Mouse (Mus musculus) hindbrain, embryonic 12.5 days (tissue): ENCODE measurements around the gene Amdhd1. TPM values are rescaled to one million over a fixed set of nuclear protein-coding genes. Genes with fewer than 3 reads are reported as not detected.

ENCODE experiments used
- ATAC-seq: fragments of 200-750 bp; cut with Nextera tagmentation; 2 replicates; pipeline ENCODE4 v1.8.0; 2017; ENCODE audit warnings: moderate TSS enrichment; ENCODE audit not compliant: low FRiP score
- H3K27ac ChIP-seq: fragments of 300-500 bp; sonication (generic); 2 replicates; pipeline ENCODE4 v1.5.1; 2016; ENCODE audit warnings: mild to moderate bottlenecking
- H3K27me3 ChIP-seq: fragments of 300-500 bp; sonication (generic); 2 replicates; pipeline ENCODE4 v1.6.1; 2016; ENCODE audit warnings: mild to moderate bottlenecking
- H3K36me3 ChIP-seq: fragments of 300-500 bp; sonication (generic); 2 replicates; pipeline ENCODE4 v1.6.1; 2016; ENCODE audit warnings: mild to moderate bottlenecking
- H3K4me1 ChIP-seq: fragments of 300-500 bp; sonication (generic); 2 replicates; pipeline ENCODE4 v1.6.1; 2016
- H3K4me2 ChIP-seq: fragments of 300-500 bp; sonication (generic); replicated peaks from 2 replicates; pipeline ENCODE4 v1.6.1; 2016; ENCODE audit warnings: mild to moderate bottlenecking
- H3K4me3 ChIP-seq: fragments of 300-500 bp; sonication (generic); 2 replicates; pipeline ENCODE4 v1.5.1; 2016; ENCODE audit warnings: mild to moderate bottlenecking
- H3K9ac ChIP-seq: fragments of 300-500 bp; sonication (generic); 2 replicates; pipeline ENCODE4 v1.6.1; 2016; ENCODE audit warnings: mild to moderate bottlenecking, moderate library complexity
- H3K9me3 ChIP-seq: fragments of 300-500 bp; sonication (generic); replicated peaks from 2 replicates; pipeline ENCODE4 v1.6.1; 2016; ENCODE audit warnings: mild to moderate bottlenecking
- WGBS: fragments of 180-500 bp; shearing (Covaris S2); methylation state at CpG from one replicate; pipeline ENCODE4 v1.1.7; 2016; 5-methylcytosine and 5-hydroxymethylcytosine counted together
- polyA plus RNA-seq: library from polyadenylated mRNA; unstranded; fragments of >200 nt; fragmentation: Nextera tagmentation; extraction: Ambion mirVana; gene quantifications from 2 replicates; pipeline ENCODE4 v1.2.1, GENCODE M21; 2016

Amdhd1 gene
- polyA plus RNA-seq, 1 experiment from 2014 or later: 0.44 TPM

DNA sequence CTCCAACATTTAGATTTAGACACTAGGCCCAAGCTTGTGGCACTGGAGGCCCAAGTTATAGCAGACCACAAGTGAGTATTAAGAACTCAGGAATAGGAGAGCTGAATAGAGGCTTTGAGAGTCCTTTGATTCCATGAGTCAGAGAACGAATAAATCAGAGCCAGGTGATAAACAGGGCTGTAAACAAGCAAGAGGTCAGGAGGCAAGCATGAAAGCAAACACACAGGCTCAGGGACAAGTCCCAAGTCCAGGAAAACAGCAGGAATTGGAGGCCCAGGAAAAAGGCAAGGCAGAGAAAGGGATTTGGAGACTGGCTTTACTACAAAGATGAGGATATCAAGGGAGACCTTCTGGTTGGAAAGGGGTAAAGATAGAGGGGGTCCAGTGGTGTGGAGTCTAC is 14.5 kb downstream of the Amdhd1 start:
- Histone ChIP-seq H3K27ac (no peak overlapping the region), H3K4me1 (no peaks in the 10 kb centered on the region), H3K9me3 (peaks cover 4% of the 10 kb centered on the region; the same call in 1 of the 2 replicates), H3K4me3 (no peak overlapping the region), H3K36me3 (no peaks in the 10 kb centered on the region), H3K4me2 (no peak overlapping the region), H3K27me3 (no peaks in the 10 kb centered on the region), H3K9ac (no peak overlapping the region)
- 91% methylated on average over 1 of the region's 1 CpGs for WGBS
- no peak for ATAC-seq

DNA sequence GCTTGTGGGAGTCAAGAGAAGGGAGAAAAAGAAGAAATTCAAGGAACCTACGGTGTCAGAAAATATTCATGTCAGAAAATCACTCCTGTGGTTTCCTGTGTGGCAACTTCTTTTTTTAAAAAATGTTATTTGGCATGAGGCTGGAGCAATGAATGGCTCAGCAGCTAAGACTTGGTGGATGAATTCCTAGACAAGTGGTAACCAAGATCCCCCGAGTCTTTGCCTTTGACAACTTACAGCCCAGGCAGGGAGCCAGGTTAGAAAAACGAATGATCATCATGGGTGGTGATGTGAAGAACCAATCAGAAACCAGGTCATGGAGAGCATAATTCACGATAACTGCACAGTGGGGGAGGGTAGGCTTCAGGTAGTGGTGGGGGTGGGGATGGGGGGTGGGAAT is 18.8 kb downstream of the Amdhd1 start:
- Histone ChIP-seq H3K9me3 (no peaks in the 10 kb centered on the region), H3K4me2 (no peak overlapping the region), H3K27ac (no peak overlapping the region), H3K9ac (no peak overlapping the region), H3K4me1 (no peaks in the 10 kb centered on the region; the same call in 1 of the 2 replicates), H3K4me3 (no peak overlapping the region), H3K27me3 (no peaks in the 10 kb centered on the region), H3K36me3 (no peaks in the 10 kb centered on the region)
- WGBS: 63% methylated on average over 4 of the region's 4 CpGs
- no peak for ATAC-seq

- Histone ChIP-seq H3K27me3 (no peaks in the 10 kb centered on the region), H3K4me2 (no peak overlapping the region), H3K9ac (no peak overlapping the region), H3K4me3 (no peak overlapping the region), H3K36me3 (no peaks in the 10 kb centered on the region), H3K27ac (no peak overlapping the region), H3K9me3 (no peaks in the 10 kb centered on the region), H3K4me1 (no peaks in the 10 kb centered on the region; the same call in 1 of the 2 replicates)
- ATAC-seq: no peak
- WGBS: 86% methylated on average over 5 of the region's 5 CpGs
Measured at GRCm38 (mm10) chr10:93519756-93520155, 20.1 kb downstream of the Amdhd1 start.

- H3K4me1 ChIP-seq: no peaks in the 10 kb centered on the region; the same call in 1 of the 2 replicates
- no peaks in the 10 kb centered on the region for H3K36me3 ChIP-seq
- WGBS: 89% methylated on average over 8 of the region's 8 CpGs
- H3K9me3 ChIP-seq: no peaks in the 10 kb centered on the region
- H3K9ac ChIP-seq: no peak overlapping the region
- no peak overlapping the region for H3K4me3 ChIP-seq
- H3K27me3 ChIP-seq: no peaks in the 10 kb centered on the region
- ATAC-seq: no peak
- no peak overlapping the region for H3K4me2 ChIP-seq
- H3K27ac ChIP-seq: no peak overlapping the region
Measured at GRCm38 (mm10) chr10:93519159-93519558, 20.7 kb downstream of the Amdhd1 start.

DNA sequence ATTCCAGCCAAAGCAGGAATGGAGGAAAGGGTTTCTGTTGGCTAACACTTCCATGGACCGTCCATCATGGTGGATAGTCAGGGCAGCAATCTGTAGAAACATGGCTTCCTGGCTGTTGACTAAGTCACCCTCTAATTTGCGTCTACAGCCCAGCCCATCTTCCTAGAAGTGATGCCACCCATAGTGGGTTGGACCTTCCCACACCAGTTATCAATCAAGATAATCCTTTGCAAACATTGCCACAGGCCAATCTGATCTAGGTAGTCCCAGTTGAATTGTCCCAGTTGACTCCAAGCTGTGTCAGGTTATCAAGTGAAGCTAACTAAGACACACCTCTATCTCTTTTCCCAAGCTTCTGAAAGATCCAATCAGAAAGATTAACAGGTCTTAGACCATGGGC is 21.2 kb downstream of the Amdhd1 start:
- H3K4me1 ChIP-seq: no peaks in the 10 kb centered on the region; the same call in 1 of the 2 replicates
- H3K9ac ChIP-seq: no peak overlapping the region
- no peaks in the 10 kb centered on the region for H3K27me3 ChIP-seq
- 90% methylated on average over 2 of the region's 2 CpGs for whole genome bisulfite sequencing
- no peak for ATAC-seq
- no peak overlapping the region for H3K27ac ChIP-seq
- H3K4me2 ChIP-seq: no peak overlapping the region
- H3K36me3 ChIP-seq: no peaks in the 10 kb centered on the region
- no peak overlapping the region for H3K4me3 ChIP-seq
- H3K9me3 ChIP-seq: no peaks in the 10 kb centered on the region

GRCm38 (mm10) chr10:93518186-93518585 is 21.6 kb downstream of the Amdhd1 start:
- Histone ChIP-seq H3K4me2 (no peak overlapping the region), H3K9me3 (no peaks in the 10 kb centered on the region), H3K9ac (no peak overlapping the region), H3K4me3 (no peak overlapping the region), H3K4me1 (no peaks in the 10 kb centered on the region; the same call in 1 of the 2 replicates), H3K27ac (no peak overlapping the region), H3K36me3 (no peaks in the 10 kb centered on the region), H3K27me3 (no peaks in the 10 kb centered on the region)
- ATAC-seq: no peak
- 87% methylated on average over 4 of the region's 4 CpGs for WGBS

GRCm38 (mm10) chr10:93517754-93518153 is 22.1 kb downstream of the Amdhd1 start:
- ATAC-seq: no peak
- H3K4me3 ChIP-seq: no peak overlapping the region
- no peak overlapping the region for H3K27ac ChIP-seq
- 46% methylated on average over 4 of the region's 4 CpGs for WGBS
- H3K36me3 ChIP-seq: no peaks in the 10 kb centered on the region
- H3K27me3 ChIP-seq: no peaks in the 10 kb centered on the region
- H3K4me2 ChIP-seq: no peak overlapping the region
- no peak overlapping the region for H3K9ac ChIP-seq
- no peaks in the 10 kb centered on the region for H3K9me3 ChIP-seq
- H3K4me1 ChIP-seq: no peaks in the 10 kb centered on the region; the same call in 1 of the 2 replicates

DNA sequence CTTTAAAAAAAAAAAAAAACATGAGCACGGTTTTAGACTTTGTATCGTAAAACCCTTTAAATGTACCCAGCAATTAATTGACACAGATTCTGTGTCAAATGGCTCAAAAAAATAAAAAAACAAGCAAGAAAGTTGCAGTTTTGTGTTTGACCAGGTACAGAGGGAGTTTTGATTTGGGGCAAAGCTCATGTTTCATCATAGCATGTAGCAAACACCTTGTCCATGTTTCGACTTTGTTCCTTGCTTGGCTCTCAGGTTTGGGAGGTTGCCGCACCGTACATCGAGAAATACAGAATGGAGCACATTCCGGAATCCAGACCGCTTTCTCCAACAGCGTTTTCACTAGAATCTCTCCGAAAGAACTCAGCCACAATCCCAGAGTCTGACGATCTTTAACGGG is 23.9 kb downstream of the Amdhd1 start:
- H3K4me3 ChIP-seq: no peak overlapping the region
- H3K36me3 ChIP-seq: no peaks in the 10 kb centered on the region
- WGBS: 85% methylated on average over 12 of the region's 12 CpGs
- no peak overlapping the region for H3K4me2 ChIP-seq
- no peak overlapping the region for H3K27ac ChIP-seq
- ATAC-seq: no peak
- H3K27me3 ChIP-seq: no peaks in the 10 kb centered on the region
- H3K9ac ChIP-seq: no peak overlapping the region
- no peaks in the 10 kb centered on the region; the same call in 1 of the 2 replicates for H3K4me1 ChIP-seq
- no peaks in the 10 kb centered on the region for H3K9me3 ChIP-seq

GRCm38 (mm10) chr10:93515419-93515818 is 24.4 kb downstream of the Amdhd1 start:
- Histone ChIP-seq H3K9ac (no peak overlapping the region), H3K27ac (no peak overlapping the region), H3K27me3 (no peaks in the 10 kb centered on the region), H3K9me3 (no peaks in the 10 kb centered on the region), H3K36me3 (no peaks in the 10 kb centered on the region), H3K4me3 (no peak overlapping the region), H3K4me2 (no peak overlapping the region), H3K4me1 (no peaks in the 10 kb centered on the region; the same call in 1 of the 2 replicates)
- WGBS: 40% methylated on average over 1 of the region's 1 CpGs
- no peak for ATAC-seq

DNA sequence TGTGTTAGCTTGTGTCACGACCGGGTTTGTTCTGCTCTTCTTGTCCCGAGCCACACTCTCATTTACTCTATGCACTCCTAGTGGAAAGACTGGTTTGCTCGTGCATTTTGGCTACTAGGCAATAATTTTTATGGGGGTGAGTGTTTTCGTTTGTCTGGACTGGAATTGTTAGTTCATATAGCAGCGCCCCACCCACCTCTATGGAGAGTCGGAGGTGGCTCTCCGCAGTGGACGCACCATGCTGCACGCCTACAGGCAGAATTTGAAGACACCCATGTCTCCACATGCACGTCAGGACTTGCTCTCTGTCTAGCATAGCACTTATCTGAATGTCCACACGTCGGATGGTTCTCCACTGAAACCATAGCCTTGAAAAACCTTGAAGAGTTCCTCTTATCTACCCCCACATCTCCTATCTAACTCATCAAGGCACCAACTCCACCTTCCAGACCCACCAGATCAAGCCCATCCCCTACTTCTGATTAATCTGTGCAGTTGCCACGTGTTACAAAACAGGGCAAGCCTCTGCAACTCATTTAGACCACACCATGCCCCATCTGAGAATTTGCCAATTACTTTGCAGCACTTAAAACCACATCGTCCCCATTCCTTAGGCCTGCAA is 30.2 kb downstream of the Amdhd1 start:
- ATAC-seq: no peak
- H3K9ac ChIP-seq: no peak overlapping the region
- H3K27ac ChIP-seq: no peak overlapping the region
- no peaks in the 10 kb centered on the region for H3K27me3 ChIP-seq
- peaks cover 5% of the 10 kb centered on the region; the same call in 1 of the 2 replicates for H3K4me1 ChIP-seq
- no peaks in the 10 kb centered on the region for H3K9me3 ChIP-seq
- H3K4me3 ChIP-seq: no peak overlapping the region
- 93% methylated on average over 15 of the region's 15 CpGs for WGBS
- H3K4me2 ChIP-seq: no peak overlapping the region
- H3K36me3 ChIP-seq: no peaks in the 10 kb centered on the region

DNA sequence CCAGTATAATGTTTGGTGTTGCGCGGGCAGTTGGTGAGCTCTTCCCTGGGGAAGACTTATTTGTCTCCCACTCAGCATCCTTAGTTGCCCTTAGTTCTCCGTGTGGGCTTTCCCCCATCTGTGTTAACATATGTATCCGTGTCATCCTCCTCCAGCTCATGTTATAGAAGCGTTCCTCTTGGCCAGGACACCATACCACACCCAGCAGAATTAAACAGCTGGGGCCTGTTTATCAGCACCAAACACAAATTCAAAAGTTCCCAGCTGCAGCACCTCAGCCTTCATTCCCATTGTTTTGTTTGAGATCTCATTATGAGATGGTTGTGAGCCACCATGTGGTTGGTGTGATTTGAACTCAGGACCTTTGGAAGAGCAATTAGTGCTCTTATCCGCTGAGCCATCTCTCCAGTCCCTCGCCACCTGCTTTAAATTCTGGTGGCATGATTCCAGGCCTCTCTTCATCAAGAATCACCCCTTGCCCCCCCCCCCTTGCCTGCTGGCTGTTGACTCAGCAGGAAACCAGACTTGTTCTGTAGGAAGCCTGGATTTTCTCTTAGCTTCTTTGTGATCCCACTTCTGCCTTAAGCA is 31.4 kb downstream of the Amdhd1 start:
- no peak overlapping the region for H3K27ac ChIP-seq
- H3K9ac ChIP-seq: no peak overlapping the region
- no peak overlapping the region for H3K4me2 ChIP-seq
- no peak overlapping the region for H3K4me3 ChIP-seq
- no peaks in the 10 kb centered on the region for H3K27me3 ChIP-seq
- H3K4me1 ChIP-seq: peaks cover 5% of the 10 kb centered on the region; the same call in 1 of the 2 replicates
- H3K36me3 ChIP-seq: no peaks in the 10 kb centered on the region
- no peaks in the 10 kb centered on the region for H3K9me3 ChIP-seq
- no peak for ATAC-seq
- WGBS: 81% methylated on average over 7 of the region's 7 CpGs

GRCm38 (mm10) chr10:93501346-93501745 is 38.5 kb downstream of the Amdhd1 start:
- H3K4me1 ChIP-seq: no peaks in the 10 kb centered on the region
- no peak overlapping the region for H3K27ac ChIP-seq
- no peak overlapping the region for H3K4me2 ChIP-seq
- WGBS: 82% methylated on average over 10 of the region's 10 CpGs
- H3K27me3 ChIP-seq: no peaks in the 10 kb centered on the region
- H3K4me3 ChIP-seq: no peak overlapping the region
- no peak for ATAC-seq
- H3K9me3 ChIP-seq: no peaks in the 10 kb centered on the region
- H3K36me3 ChIP-seq: no peaks in the 10 kb centered on the region
- no peak overlapping the region for H3K9ac ChIP-seq

- 46% methylated on average over 10 of the region's 10 CpGs for WGBS
- Histone ChIP-seq H3K4me3 (no peak overlapping the region), H3K9me3 (no peaks in the 10 kb centered on the region), H3K4me2 (no peak overlapping the region), H3K27ac (no peak overlapping the region), H3K27me3 (no peaks in the 10 kb centered on the region), H3K9ac (no peak overlapping the region), H3K36me3 (no peaks in the 10 kb centered on the region), H3K4me1 (no peaks in the 10 kb centered on the region)
- no peak for ATAC-seq
Measured at GRCm38 (mm10) chr10:93500864-93501263, 39.0 kb downstream of the Amdhd1 start.
